Mouse (Mus musculus) kidney, adult 10 weeks (tissue): ENCODE data around the gene Zfp709. TPM values are rescaled to one million over a fixed set of nuclear protein-coding genes. Genes with fewer than 3 reads are reported as not detected.

Experiments
- polyA plus RNA-seq: library from polyadenylated mRNA; stranded (reverse); fragments of 350-450 nt; fragmentation: Illumina TruSeq; extraction: RNeasy Lipid Tissue Mini Kit (QIAGEN cat#74804); gene quantifications from one replicate; pipeline ENCODE4 v1.2.3, GENCODE M21; 2014; ENCODE audit warnings: low read depth, low replicate concordance

Zfp709 gene
- 13.3 TPM for polyA plus RNA-seq

GRCm38 (mm10) chr8:71881618-71882274 is at the start of gene Zfp709:
Zfp709 (plus strand) TSS chr8:71882019.

GRCm38 (mm10) chr8:71908309-71909261 is 26.8 kb downstream of the Zfp709 start, which contains the start of the genes Zfp882 and Zfp617:
Zfp882 (plus strand) TSS chr8:71908608.
Zfp617 (plus strand) TSS chr8:71908635.

Other genes starting within 250 kb of the Zfp709 start
- gene Unc13a, start 210.3 kb upstream of the Zfp709 start, polyA plus RNA-seq, result not detected
- not detected for gene Jak3, start 205.7 kb upstream of the Zfp709 start, polyA plus RNA-seq
- gene Insl3, start 192.8 kb upstream of the Zfp709 start, polyA plus RNA-seq, result not detected
- gene B3gnt3, start 180.2 kb upstream of the Zfp709 start, polyA plus RNA-seq, result 2.9 TPM
- not detected for gene Fcho1, start 156.3 kb upstream of the Zfp709 start, polyA plus RNA-seq
- 15.6 TPM for gene Zfp882, start 26.6 kb downstream of the Zfp709 start, polyA plus RNA-seq
- gene Zfp617, start 26.6 kb downstream of the Zfp709 start, polyA plus RNA-seq, result 97.8 TPM
- gene Zfp961, start 69.0 kb downstream of the Zfp709 start, polyA plus RNA-seq, result 53.4 TPM
- not detected for gene Cyp4f18, start 127.6 kb downstream of the Zfp709 start, polyA plus RNA-seq
- gene Olfr372, start 159.2 kb downstream of the Zfp709 start, polyA plus RNA-seq, result not detected
- not detected for gene Olfr373, start 201.2 kb downstream of the Zfp709 start, polyA plus RNA-seq
- gene Olfr374, start 225.0 kb downstream of the Zfp709 start, polyA plus RNA-seq, result not detected